Mouse (Mus musculus) heart, adult 2 months (tissue): Measurements from ENCODE around the gene Rgsl1. TPM values are rescaled to one million over a fixed set of nuclear protein-coding genes. Genes with fewer than 3 reads are reported as not detected.
"Not testable (repeated sequence)": the region's sequence is repeated elsewhere in the genome, so short reads cannot be mapped to it uniquely, and the experiment has no call there.

Experiments
- DNase-seq, 2 experiments: peaks; one replicate each; pipeline ENCODE4 v3.0.0; 2021
- H3K27ac ChIP-seq: fragments of 200-600 bp; 2 replicates; pipeline ENCODE4 v1.8.1; 2022
- H3K27me3 ChIP-seq: fragments of 200-500 bp; 2 replicates; pipeline ENCODE4 v1.6.1; 2012; ENCODE audit warnings: mild to moderate bottlenecking, low read length, inconsistent platforms, mixed read lengths; ENCODE audit not compliant: control insufficient read depth, insufficient read depth
- H3K36me3 ChIP-seq: fragments of 200-500 bp; 2 replicates; pipeline ENCODE4 v1.6.1; 2012; ENCODE audit warnings: low read length, inconsistent platforms; ENCODE audit not compliant: control insufficient read depth, insufficient read depth
- H3K4me1 ChIP-seq: fragments of 200-500 bp; 2 replicates; pipeline ENCODE4 v1.6.1; 2011; ENCODE audit warnings: low read length; ENCODE audit not compliant: control insufficient read depth, insufficient read depth
- H3K4me3 ChIP-seq: fragments of 200-600 bp; 2 replicates; pipeline ENCODE4 v1.8.1; 2022
- H3K79me2 ChIP-seq: fragments of 200-500 bp; replicated peaks from 2 replicates; pipeline ENCODE4 v1.6.1; 2012; ENCODE audit warnings: mild to moderate bottlenecking, inconsistent platforms, low read length, moderate library complexity, mixed read lengths; ENCODE audit not compliant: control insufficient read depth, insufficient read depth
- H3K9ac ChIP-seq: fragments of 200-500 bp; 2 replicates; pipeline ENCODE4 v1.6.1; 2012; ENCODE audit warnings: low read depth, mild to moderate bottlenecking, control low read depth, inconsistent platforms, low read length, mixed read lengths
- CTCF ChIP-seq: fragments of 200-600 bp; IDR thresholded peaks from 2 replicates; pipeline ENCODE4 v1.8.1; 2022; ENCODE audit warnings: antibody characterized with exemption, mild to moderate bottlenecking, moderate library complexity
- EP300 ChIP-seq: fragments of 200-500 bp; IDR thresholded peaks from 2 replicates; pipeline ENCODE4 v1.6.1; 2011; ENCODE audit warnings: low read depth, low read length, control low read depth; ENCODE audit not compliant: insufficient read depth
- POLR2A ChIP-seq: fragments of 200-500 bp; IDR thresholded peaks from 2 replicates; pipeline ENCODE4 v1.6.1; 2011; ENCODE audit warnings: mild to moderate bottlenecking, low read depth, low read length, control low read depth; ENCODE audit not compliant: insufficient read depth
- WGBS: fragments of 180-500 bp; shearing (Covaris S2); methylation state at CpG from one replicate; pipeline ENCODE4 v1.1.7; 2018; 5-methylcytosine and 5-hydroxymethylcytosine counted together
- intact Hi-C: fragments of 180-260 bp; cut with DNase I; formaldehyde crosslinking; loops from one replicate; pipeline ENCODE4 v1.15.1; 2025
- long read RNA-seq: library from polyadenylated mRNA; stranded (forward); transcript quantifications from one replicate; pipeline ENCODE4 v2.0.0, GENCODE M21; 2021
- polyA plus RNA-seq: library from polyadenylated mRNA; depleted of rRNA; stranded (reverse); fragments of >200 nt; gene quantifications from 2 replicates; pipeline ENCODE4 v1.2.3, GENCODE M21; 2012; rRNA removed
- total RNA-seq, 2 experiments: library from RNA; stranded (reverse); gene quantifications; 2 replicates each; pipeline ENCODE4 v1.2.3; 2021

Gene Rgsl1
- total RNA-seq (not detected), polyA plus RNA-seq (0.15 TPM in 1 of 2 replicates, not detected in the other)
- long read RNA-seq: 0 reads

DNA sequence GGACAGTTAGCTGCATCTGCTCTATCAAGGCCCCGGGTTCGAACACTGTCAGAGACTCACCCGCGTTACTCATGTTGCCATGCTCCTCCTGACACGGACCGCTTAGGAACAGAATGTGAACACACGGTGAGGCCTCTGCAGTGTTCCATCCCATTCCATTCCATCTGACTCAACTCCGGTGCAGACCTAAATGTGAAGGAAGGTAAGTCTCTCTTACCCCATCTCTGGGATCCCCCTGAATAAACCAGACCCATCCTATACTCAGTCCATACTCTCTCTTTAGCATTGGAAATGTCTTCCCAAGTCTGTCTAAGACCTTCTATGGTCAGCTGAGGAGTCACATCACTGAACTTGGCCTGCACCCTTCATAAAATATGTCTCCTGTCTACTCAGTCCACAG is at the start of gene Rgsl1:
Gene Rgsl1 (minus strand): TSS at position 101 of the 400 bp plus-strand sequence.
- Histone ChIP-seq H3K4me3 (no peak within 1 kb of the TSS), H3K4me1 (peaks cover 1% of the 10 kb centered on the region; the same call in 1 of the 2 replicates), H3K79me2 (no peaks in the 10 kb centered on the region), H3K27ac (no peak within 1 kb of the TSS), H3K9ac (no peak within 1 kb of the TSS), H3K27me3 (no peaks in the 10 kb centered on the region), H3K36me3 (no peaks in the 10 kb centered on the region)
- WGBS: 96% methylated on average over 8 of the region's 8 CpGs
- intact Hi-C loops: no loop called here
- TF ChIP-seq EP300 (no peak), POLR2A (no peak)
- DNase-seq: no peak

DNA sequence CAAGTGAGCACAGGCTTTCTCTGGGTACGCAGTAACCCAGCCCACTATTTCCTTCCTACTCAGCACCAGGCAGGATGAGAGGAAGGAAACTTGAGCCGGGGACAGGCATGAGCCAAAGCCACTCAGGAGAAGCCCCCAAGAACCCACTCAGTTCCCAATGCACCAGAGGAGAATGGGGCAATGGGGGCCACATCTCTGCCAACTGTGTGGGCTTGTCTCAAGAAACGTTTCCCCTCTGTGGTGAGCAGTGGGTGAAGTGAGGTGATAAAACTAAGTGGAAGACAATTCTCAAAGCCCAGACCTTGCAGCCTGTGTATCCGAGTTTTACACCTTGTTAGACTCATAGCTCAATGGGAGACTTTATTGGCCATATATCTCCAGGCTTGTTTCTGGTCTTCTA is 47.5 kb upstream of the Rgsl1 start, which contains the start of gene Teddm1a:
Gene Teddm1a (plus strand): TSS at position 301 of the 400 bp plus-strand sequence.
- DNase-seq: no peak
- Histone ChIP-seq H3K27me3 (no peaks in the 10 kb centered on the region), H3K4me1 (peaks cover 1% of the 10 kb centered on the region; the same call in 1 of the 2 replicates), H3K36me3 (no peaks in the 10 kb centered on the region), H3K4me3 (no peak within 1 kb of the TSS), H3K27ac (no peak within 1 kb of the TSS), H3K9ac (no peak within 1 kb of the TSS), H3K79me2 (no peaks in the 10 kb centered on the region)
- WGBS: 31% methylated on average over 4 of the region's 4 CpGs
- no peak for TF ChIP-seq POLR2A
- no peak for TF ChIP-seq CTCF
- TF ChIP-seq EP300: no peak
- intact Hi-C loops: loop anchor here (5.0 kb wide), 1 partner anchor 836 kb away; no protein-coding TSS in a partner anchor

DNA sequence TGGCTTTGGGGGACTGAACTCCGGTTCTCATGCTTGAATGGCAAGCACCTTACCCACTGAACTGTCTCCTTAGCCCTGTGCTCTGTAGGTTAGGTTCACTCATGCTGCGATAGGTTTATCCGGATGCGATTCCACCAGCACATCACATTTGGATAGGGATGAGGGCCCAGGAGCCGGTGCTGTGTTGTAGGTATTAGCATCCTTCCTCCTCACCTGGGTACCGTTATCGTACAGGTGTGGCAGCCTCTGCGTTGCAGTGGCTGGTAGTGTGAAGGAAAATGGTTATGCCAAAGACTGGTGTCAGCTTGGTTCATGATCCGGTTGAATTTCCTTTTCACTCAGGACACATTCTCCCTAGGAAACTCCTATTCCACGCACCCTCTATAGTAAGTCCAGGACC is 46.2 kb upstream of the Rgsl1 start:
- no peak for DNase-seq
- intact Hi-C loops: loop anchor here (5.0 kb wide), 1 partner anchor 837 kb away; no protein-coding TSS in a partner anchor

DNA sequence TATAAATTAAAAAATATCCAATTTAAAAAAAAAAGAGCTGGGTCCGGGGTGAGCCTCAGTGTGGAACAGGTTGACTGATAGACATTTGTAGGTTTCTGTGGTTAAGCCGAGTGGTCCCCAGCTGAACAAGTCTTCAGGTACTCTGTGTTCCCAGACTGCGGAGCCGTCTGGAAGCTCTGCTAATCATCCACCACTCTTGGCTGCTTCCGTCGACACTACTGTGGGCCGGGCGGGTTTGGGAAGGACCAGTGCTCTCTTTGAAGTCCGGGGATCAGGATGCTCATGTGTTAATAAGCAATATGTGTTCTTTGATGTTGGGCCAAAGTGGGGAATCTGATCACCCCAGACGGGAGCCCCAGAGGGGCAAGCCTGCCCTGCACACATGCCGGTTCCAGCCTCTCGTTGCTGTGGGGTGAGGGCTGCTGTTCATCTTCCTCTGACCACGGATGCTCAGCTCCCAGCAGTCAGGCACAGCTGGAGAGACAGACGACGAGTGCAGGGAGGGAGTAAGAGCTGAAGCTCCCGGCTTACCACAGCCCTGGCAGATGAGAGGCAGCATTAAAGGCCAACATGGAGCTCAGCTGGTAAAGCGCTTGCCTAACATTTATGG is 42.2 kb upstream of the Rgsl1 start:
- H3K27ac ChIP-seq: no peak overlapping the region
- no peaks in the 10 kb centered on the region for H3K27me3 ChIP-seq
- H3K79me2 ChIP-seq: no peaks in the 10 kb centered on the region
- intact Hi-C loops: no loop called here
- no peak overlapping the region for H3K4me3 ChIP-seq
- WGBS: 47% methylated on average over 17 of the region's 17 CpGs
- no peaks in the 10 kb centered on the region for H3K36me3 ChIP-seq
- no peak overlapping the region for H3K9ac ChIP-seq
- no peak for TF ChIP-seq CTCF
- TF ChIP-seq POLR2A: no peak
- TF ChIP-seq EP300: no peak
- no peak for DNase-seq
- no peaks in the 10 kb centered on the region for H3K4me1 ChIP-seq

More for the DNA sequence above, 46.2 kb upstream of the Rgsl1 start:
- Histone ChIP-seq H3K4me3 (no peak overlapping the region), H3K4me1 (peaks cover 1% of the 10 kb centered on the region; the same call in 1 of the 2 replicates), H3K79me2 (no peaks in the 10 kb centered on the region), H3K27ac (no peak overlapping the region), H3K9ac (no peak overlapping the region), H3K36me3 (no peaks in the 10 kb centered on the region), H3K27me3 (no peaks in the 10 kb centered on the region)
- TF ChIP-seq POLR2A (no peak), EP300 (no peak), CTCF (no peak)
- WGBS: 97% methylated on average over 10 of the region's 10 CpGs

DNA sequence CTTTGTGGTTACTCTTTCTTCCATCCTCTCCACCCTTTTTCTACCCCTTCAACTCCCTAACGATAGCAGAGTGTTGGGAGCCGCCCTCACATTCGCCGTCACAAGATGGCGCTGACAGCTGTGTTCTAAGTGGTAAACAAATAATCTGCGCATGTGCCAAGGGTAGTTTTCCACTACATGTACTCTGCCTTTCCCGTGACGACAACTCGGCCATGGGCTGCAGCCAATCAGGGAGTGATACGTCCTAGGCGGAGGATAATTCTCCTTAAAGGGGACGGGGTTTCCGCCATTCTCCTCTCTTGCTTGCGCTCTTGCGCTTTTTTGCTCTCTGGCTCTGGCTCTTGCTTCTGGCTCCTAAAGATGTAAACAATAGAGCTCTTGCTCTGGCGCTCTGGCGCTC is 36.4 kb upstream of the Rgsl1 start:
- WGBS: 93% methylated on average over 17 of the region's 17 CpGs
- H3K27me3 ChIP-seq, H3K36me3 ChIP-seq, H3K27ac ChIP-seq, DNase-seq, H3K4me1 ChIP-seq, H3K79me2 ChIP-seq, intact Hi-C loops, H3K4me3 ChIP-seq, H3K9ac ChIP-seq: not testable (repeated sequence)

DNA sequence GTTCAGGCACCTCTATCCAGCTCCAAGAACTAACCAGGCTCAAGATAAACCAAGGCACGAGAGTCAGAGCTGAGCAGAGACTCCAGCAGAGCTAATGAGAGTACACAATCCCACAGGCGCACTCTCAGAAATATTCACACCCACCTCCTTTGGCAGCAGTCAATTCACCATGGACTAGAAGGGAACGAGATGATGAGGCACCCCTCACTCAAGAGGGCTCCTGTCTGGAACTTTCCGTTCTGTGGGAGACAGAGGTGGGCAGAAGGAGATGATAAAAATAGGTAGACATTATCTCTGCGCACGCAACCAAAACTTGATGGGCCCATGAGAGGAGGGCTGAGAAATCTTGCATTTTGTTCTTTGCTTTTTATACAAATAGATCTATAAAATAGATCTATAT is 30.1 kb upstream of the Rgsl1 start, which contains the start of gene Teddm1b:
Gene Teddm1b (plus strand): TSS at position 301 of the 400 bp plus-strand sequence.
- Histone ChIP-seq H3K9ac (no peak within 1 kb of the TSS), H3K4me3 (no peak within 1 kb of the TSS), H3K27ac (no peak within 1 kb of the TSS), H3K79me2 (no peaks in the 10 kb centered on the region), H3K4me1 (no peaks in the 10 kb centered on the region), H3K36me3 (no peaks in the 10 kb centered on the region), H3K27me3 (no peaks in the 10 kb centered on the region)
- intact Hi-C loops: no loop called here
- WGBS: 73% methylated on average over 6 of the region's 6 CpGs
- DNase-seq: no peak
- TF ChIP-seq CTCF (no peak), POLR2A (no peak), EP300 (no peak)
